9 mouse cellular contexts compared by ENCODE assay signal in genomic region chr15:83025041-83025760, GRCm38 (mm10). TPM values are rescaled to one million over a fixed set of nuclear protein-coding genes. Genes with fewer than 3 reads are reported as not detected.
DNase-seq lines count a peak whose midpoint lies in the region; ATAC-seq and TF ChIP-seq lines count a peak whose summit lies in the region.
"Had no signal": no experiment of that assay in that cellular context is flagged by ENCODE, and none has a peak within 500 bp of the region (broad histone marks: within the 10 kb centered on the region; RNA-seq: fewer than 3 reads in every experiment).

No protein-coding gene starts in this region.

- H3K27me3 ChIP-seq in heart, embryonic 10.5 days (ENCODE audit: insufficient read depth, poor library complexity, severe bottlenecking): peaks cover 68% of the 10 kb centered on the region
- no peaks in the 10 kb centered on the region for H3K27me3 ChIP-seq in embryonic facial prominence, embryonic 14.5 days (replicated peaks; ENCODE audit: control insufficient read depth, insufficient read depth, low read length)
- peaks cover 82% of the 10 kb centered on the region for H3K27me3 ChIP-seq in myocyte (ENCODE audit: control insufficient read depth, insufficient read depth, insufficient read length)

- no peak for DNase-seq in heart, embryonic 10.5 days (ENCODE audit: low spot score)
- DNase-seq in heart, adult 9 months (ENCODE audit: low spot score in 2 of 2): no peak
- DNase-seq in embryonic facial prominence, embryonic 14.5 days (ENCODE audit: low spot score): peak; percentile 73
- DNase-seq in kidney, adult 9 months: peak; percentile 54
- no peak for DNase-seq in left cerebral cortex, postnatal 14 days (ENCODE audit: low spot score in 2 of 2)
- no peak for DNase-seq in B cell, adult 2 months
- DNase-seq in layer of hippocampus, adult 2 months (ENCODE audit: low spot score in 2 of 2): no peak

- TF ChIP-seq CTCF in layer of hippocampus, adult 2 months (conservative IDR thresholded peaks at IDR 0.05): no peak

- intact Hi-C loops in left cerebral cortex, postnatal 14 days (cut with DNase I): no loop called here

- 8% methylated on average over 25 of the region's 25 CpGs for WGBS in heart, embryonic 10.5 days
- 13% methylated on average over 25 of the region's 25 CpGs for WGBS in embryonic facial prominence, embryonic 14.5 days

- H3K9ac ChIP-seq in embryonic facial prominence, embryonic 14.5 days (ENCODE audit: low read depth, low read length): 0 out of 2 replicates have a peak overlapping the region, but pooled peaks have one; percentile 15
- H3K9ac ChIP-seq: hindbrain, embryonic 15.5 days had no signal

- H3K9me3 ChIP-seq in heart, embryonic 10.5 days: no peaks in the 10 kb centered on the region
- H3K9me3 ChIP-seq in embryonic facial prominence, embryonic 14.5 days (ENCODE audit: control insufficient read depth, low read length): no peaks in the 10 kb centered on the region
- H3K9me3 ChIP-seq: hindbrain, embryonic 15.5 days had no signal

- peaks cover 58% of the 10 kb centered on the region for H3K4me1 ChIP-seq in heart, embryonic 10.5 days
- peaks cover 31% of the 10 kb centered on the region for H3K4me1 ChIP-seq in embryonic facial prominence, embryonic 14.5 days (ENCODE audit: control insufficient read depth, insufficient read depth, low read length)

- H3K27ac ChIP-seq in heart, embryonic 10.5 days: peak overlapping the region; percentile 52
- no peak overlapping the region; the same call in 1 of the 2 replicates for H3K27ac ChIP-seq in embryonic facial prominence, embryonic 14.5 days (replicated peaks; ENCODE audit: low read depth, low read length)
- H3K27ac ChIP-seq in layer of hippocampus, adult 2 months: no peak overlapping the region
- H3K27ac ChIP-seq: hindbrain, embryonic 15.5 days had no signal

- ATAC-seq in embryonic facial prominence, embryonic 14.5 days (ENCODE audit: low read depth): peak; percentile 82

- no peaks in the 10 kb centered on the region for H3K36me3 ChIP-seq in heart, embryonic 10.5 days
- H3K36me3 ChIP-seq in embryonic facial prominence, embryonic 14.5 days (ENCODE audit: control insufficient read depth, insufficient read depth, low read length): no peaks in the 10 kb centered on the region
- no peaks in the 10 kb centered on the region for H3K36me3 ChIP-seq in myocyte (ENCODE audit: control insufficient read depth, insufficient read depth)
- H3K36me3 ChIP-seq: hindbrain, embryonic 15.5 days had no signal

- H3K4me2 ChIP-seq in embryonic facial prominence, embryonic 14.5 days (ENCODE audit: low read depth, low read length): peak overlapping the region; percentile 37
- H3K4me2 ChIP-seq in myocyte (ENCODE audit: low read depth): peak overlapping the region; percentile 57
- H3K4me2 ChIP-seq: hindbrain, embryonic 15.5 days had no signal

- H3ac ChIP-seq in myocyte (ENCODE audit: control insufficient read depth, insufficient read length): no peak overlapping the region

- no peaks in the 10 kb centered on the region for H3K79me2 ChIP-seq in myocyte (ENCODE audit: control insufficient read depth, insufficient read depth)

- peak overlapping the region; percentile 7; the same call in 1 of the 2 replicates for H3K4me3 ChIP-seq in heart, embryonic 10.5 days
- no peak overlapping the region for H3K4me3 ChIP-seq in embryonic facial prominence, embryonic 14.5 days (ENCODE audit: low read depth, low read length)
- no peak overlapping the region for H3K4me3 ChIP-seq in myocyte
- H3K4me3 ChIP-seq in layer of hippocampus, adult 2 months: no peak overlapping the region
- H3K4me3 ChIP-seq: hindbrain, embryonic 15.5 days had no signal

- TF ChIP-seq POLR2A in myocyte (IDR thresholded peaks at IDR 0.05; ENCODE audit: insufficient read length, low read depth): no peak

TF ChIP-seq in myocyte, 11 proteins besides CTCF, POLR2A, EP300 and RAD21:
- TF ChIP-seq SRF (IDR thresholded peaks at IDR 0.05; ENCODE audit: control insufficient read depth, insufficient read length, low read depth): no peak
- TF ChIP-seq REST (IDR thresholded peaks at IDR 0.05; ENCODE audit: insufficient read depth, insufficient read length): no peak
- TF ChIP-seq MYOD1 (IDR thresholded peaks at IDR 0.05; ENCODE audit: control insufficient read depth in 1 of 3, insufficient read length in 2 of 3, low read depth in 2 of 3): no peak
- TF ChIP-seq TCF3 (IDR thresholded peaks at IDR 0.05; ENCODE audit: insufficient read length, low read depth): no peak
- no peak for TF ChIP-seq POLR2AphosphoS2 (IDR thresholded peaks at IDR 0.05; ENCODE audit: insufficient read length, low read depth)
- no peak for TF ChIP-seq CEBPB (IDR thresholded peaks at IDR 0.05; ENCODE audit: insufficient read depth, poor library complexity, severe bottlenecking)
- no peak for TF ChIP-seq MYOG (IDR thresholded peaks at IDR 0.05; ENCODE audit: control insufficient read depth in 1 of 3, insufficient read depth in 1 of 3, insufficient read length in 2 of 3, low read depth in 2 of 3)
- no peak for TF ChIP-seq MAX (IDR thresholded peaks at IDR 0.05; ENCODE audit: low read depth)
- no peak for TF ChIP-seq USF1 (IDR thresholded peaks at IDR 0.05; ENCODE audit: low read depth)
- TF ChIP-seq E2F4 (IDR thresholded peaks at IDR 0.05; ENCODE audit: insufficient read depth): no peak
- no peak for TF ChIP-seq TCF12 (IDR thresholded peaks at IDR 0.05; ENCODE audit: insufficient read depth, poor library complexity, severe bottlenecking)

RNA-seq across cellular contexts. Expression of gene Nfam1, which starts 7.9 kb away (rescaled TPM):
- 2.0 and 3.4 TPM in 2 replicates for polyA plus RNA-seq in heart, embryonic 10.5 days (2016; fragmentation: Nextera tagmentation; extraction: Ambion mirVana)
- polyA plus RNA-seq in embryonic facial prominence, embryonic 14.5 days (2014; fragmentation: Nextera tagmentation; extraction: Ambion mirVana): 4.7 and 6.0 TPM in 2 replicates
- polyA plus RNA-seq in myocyte (2012; fragmentation: generic; extraction: Trizol): not detected
- 1 to 10 TPM; 2.2 to 2.9 TPM for total RNA-seq in left cerebral cortex, postnatal 14 days (2021)
- 1 to 10 TPM; 1.9 to 2.8 TPM for total RNA-seq in layer of hippocampus, adult 2 months (2021)

RNA-seq across cellular contexts. Expression of gene Tcf20, which starts 37.5 kb away (rescaled TPM):
- polyA plus RNA-seq in heart, embryonic 10.5 days (2016; fragmentation: Nextera tagmentation; extraction: Ambion mirVana): 4.0 and 6.0 TPM in 2 replicates
- 11.3 and 12.3 TPM in 2 replicates for polyA plus RNA-seq in embryonic facial prominence, embryonic 14.5 days (2014; fragmentation: Nextera tagmentation; extraction: Ambion mirVana)
- polyA plus RNA-seq in myocyte (2012; fragmentation: generic; extraction: Trizol): 11.1 TPM
- 100 to 1,000 TPM; 127 to 151 TPM for total RNA-seq in left cerebral cortex, postnatal 14 days (2021)
- total RNA-seq in layer of hippocampus, adult 2 months (2021): 100 to 1,000 TPM; 219 to 230 TPM

Comparison
In these comparisons a context has a peak if more than half of its experiments do, and no peak if none do; other contexts are left out.
1. DNase-seq: peak in embryonic facial prominence, embryonic 14.5 days (single experiment) and kidney, adult 9 months (single experiment); none in heart, embryonic 10.5 days (single experiment), heart, adult 9 months (0 of 2), left cerebral cortex, postnatal 14 days (0 of 2), B cell, adult 2 months (0 of 2) and layer of hippocampus, adult 2 months (0 of 2).